ENCODE assay signal across 11 mouse cellular contexts in genomic region chrX:38061544-38061943, GRCm38 (mm10). TPM values are rescaled to one million over a fixed set of nuclear protein-coding genes. Genes with fewer than 3 reads are reported as not detected.
DNase-seq lines count a peak whose midpoint lies in the region; ATAC-seq lines count a peak whose summit lies in the region.
"Had no signal": no experiment of that assay in that cellular context is flagged by ENCODE, and none has a peak within 500 bp of the region (broad histone marks: within the 10 kb centered on the region; RNA-seq: fewer than 3 reads in every experiment).

No protein-coding gene starts in this region.

- H3K9ac ChIP-seq in midbrain, embryonic 11.5 days (ENCODE audit: low read length), result no peak overlapping the region

- 3% methylated on average over 1 of the region's 1 CpGs for WGBS in midbrain, embryonic 11.5 days

- no peak overlapping the region for H3K27ac ChIP-seq in midbrain, embryonic 11.5 days (ENCODE audit: low read depth, low read length)

- no peak for ATAC-seq in activated CD4-positive, CD25-positive, alpha-beta regulatory T cell, adult 4 months
- ATAC-seq in midbrain, embryonic 11.5 days (ENCODE audit: low FRiP score), result no peak
- ATAC-seq: forebrain, embryonic 16.5 days had no signal

- H3K4me1 ChIP-seq in midbrain, embryonic 11.5 days (ENCODE audit: control insufficient read depth, insufficient read depth, low read length), result no peaks in the 10 kb centered on the region

- H3K36me3 ChIP-seq in midbrain, embryonic 11.5 days (ENCODE audit: control insufficient read depth, insufficient read depth, low read length), result no peaks in the 10 kb centered on the region

- H3K4me2 ChIP-seq in midbrain, embryonic 11.5 days, result no peak overlapping the region

- H3K9me3 ChIP-seq in midbrain, embryonic 11.5 days (ENCODE audit: control insufficient read depth, low read length), result no peaks in the 10 kb centered on the region

- DNase-seq in heart, postnatal 4 days, result peak; percentile 21
- DNase-seq in heart, adult 8-10 months (ENCODE audit: low spot score), result no peak
- DNase-seq in right cerebral cortex, postnatal 4 days, result peak; percentile 1
- DNase-seq in right cerebral cortex, postnatal 14 days, result no peak
- peak; percentile 2 for DNase-seq in c-Kit-negative CD71-positive TER-119-positive erythroid progenitor cells, embryonic 14.5 days (ENCODE audit: low read depth, low spot score)
- DNase-seq in retina, embryonic 14.5 days (ENCODE audit: low spot score), result peak; percentile 29
- DNase-seq in midbrain, embryonic 11.5 days (ENCODE audit: low spot score, missing footprints), result no peak

- H3K4me3 ChIP-seq in midbrain, embryonic 11.5 days (ENCODE audit: low read depth, low read length), result no peak overlapping the region

- no peaks in the 10 kb centered on the region for H3K27me3 ChIP-seq in midbrain, embryonic 11.5 days (ENCODE audit: control insufficient read depth, insufficient read depth, low read length)

RNA-seq across cellular contexts. Expression of gene Rhox10, which starts 4.7 kb away (rescaled TPM):
- total RNA-seq in heart, postnatal 4 days (2021), result not detected
- not detected for total RNA-seq in heart, adult 8-10 months (2022)
- not detected for polyA plus RNA-seq in activated CD4-positive, CD25-positive, alpha-beta regulatory T cell, adult 4 months (2017; shearing (Covaris generic))
- polyA plus RNA-seq in midbrain, embryonic 11.5 days (2014; fragmentation: Nextera tagmentation; extraction: Ambion mirVana), result not detected in 2 replicates
- total RNA-seq: adrenal gland, adult 18-20 months had no signal
- polyA plus RNA-seq: forebrain, embryonic 16.5 days; lung, embryonic 16.5 days had no signal

RNA-seq across cellular contexts. Expression of gene Btg1-ps2, which starts 18.6 kb away (rescaled TPM):
- not detected for total RNA-seq in heart, postnatal 4 days (2021)
- not detected for total RNA-seq in heart, adult 8-10 months (2022)
- polyA plus RNA-seq in activated CD4-positive, CD25-positive, alpha-beta regulatory T cell, adult 4 months (2017; shearing (Covaris generic)), result not detected
- polyA plus RNA-seq in midbrain, embryonic 11.5 days (2014; fragmentation: Nextera tagmentation; extraction: Ambion mirVana), result not detected in 2 replicates
- total RNA-seq: adrenal gland, adult 18-20 months had no signal
- polyA plus RNA-seq: forebrain, embryonic 16.5 days; lung, embryonic 16.5 days had no signal

RNA-seq across cellular contexts. Expression of gene Rhox11, which starts 23.4 kb away (rescaled TPM):
- not detected for total RNA-seq in heart, postnatal 4 days (2021)
- not detected for total RNA-seq in heart, adult 8-10 months (2022)
- polyA plus RNA-seq in activated CD4-positive, CD25-positive, alpha-beta regulatory T cell, adult 4 months (2017; shearing (Covaris generic)), result not detected
- polyA plus RNA-seq in midbrain, embryonic 11.5 days (2014; fragmentation: Nextera tagmentation; extraction: Ambion mirVana), result not detected in 2 replicates
- total RNA-seq: adrenal gland, adult 18-20 months had no signal
- polyA plus RNA-seq: forebrain, embryonic 16.5 days; lung, embryonic 16.5 days had no signal

RNA-seq across cellular contexts. Expression of gene Btg1-ps1, which starts 42.9 kb away (rescaled TPM):
- total RNA-seq in heart, postnatal 4 days (2021), result not detected
- not detected for total RNA-seq in heart, adult 8-10 months (2022)
- polyA plus RNA-seq in activated CD4-positive, CD25-positive, alpha-beta regulatory T cell, adult 4 months (2017; shearing (Covaris generic)), result under 1 TPM in 1 of 2 experiments, not detected in 1; 0.36 TPM
- not detected in 2 replicates for polyA plus RNA-seq in midbrain, embryonic 11.5 days (2014; fragmentation: Nextera tagmentation; extraction: Ambion mirVana)
- total RNA-seq: adrenal gland, adult 18-20 months had no signal
- polyA plus RNA-seq: forebrain, embryonic 16.5 days; lung, embryonic 16.5 days had no signal

RNA-seq across cellular contexts. Expression of gene Rhox12, which starts 49.2 kb away (rescaled TPM):
- total RNA-seq in heart, postnatal 4 days (2021), result not detected
- total RNA-seq in heart, adult 8-10 months (2022), result not detected
- polyA plus RNA-seq in activated CD4-positive, CD25-positive, alpha-beta regulatory T cell, adult 4 months (2017; shearing (Covaris generic)), result not detected
- polyA plus RNA-seq in midbrain, embryonic 11.5 days (2014; fragmentation: Nextera tagmentation; extraction: Ambion mirVana), result not detected in 2 replicates
- total RNA-seq: adrenal gland, adult 18-20 months had no signal
- polyA plus RNA-seq: forebrain, embryonic 16.5 days; lung, embryonic 16.5 days had no signal

Comparison
In these comparisons a context has a peak if more than half of its experiments do, and no peak if none do; other contexts are left out.
1. DNase-seq: peak in heart, postnatal 4 days (single experiment), right cerebral cortex, postnatal 4 days (single experiment), c-Kit-negative CD71-positive TER-119-positive erythroid progenitor cells, embryonic 14.5 days (single experiment) and retina, embryonic 14.5 days (single experiment); none in heart, adult 8-10 months (single experiment), right cerebral cortex, postnatal 14 days (single experiment) and midbrain, embryonic 11.5 days (single experiment).